Mouse (Mus musculus): ENCODE results near the gene Rubcnl.

GRCm38 (mm10) chr14:75063936-75064335 lies 48.1 kb downstream of the Rubcnl start:
- TF ChIP-seq CTCF (IDR thresholded peaks at IDR 0.05; ENCODE audit: extremely low read depth, insufficient read depth, insufficient read length, insufficient replicate concordance) = no peak
- TF ChIP-seq POLR2A (IDR thresholded peaks at IDR 0.05; ENCODE audit: low read depth, low read length) = no peak
